Mouse (Mus musculus): ENCODE measurements around the gene Dppa3.
"Not testable (repeated sequence)": the region's sequence is repeated elsewhere in the genome, so short reads cannot be mapped to it uniquely, and the experiment has no call there.

Dppa3 gene

DNA sequence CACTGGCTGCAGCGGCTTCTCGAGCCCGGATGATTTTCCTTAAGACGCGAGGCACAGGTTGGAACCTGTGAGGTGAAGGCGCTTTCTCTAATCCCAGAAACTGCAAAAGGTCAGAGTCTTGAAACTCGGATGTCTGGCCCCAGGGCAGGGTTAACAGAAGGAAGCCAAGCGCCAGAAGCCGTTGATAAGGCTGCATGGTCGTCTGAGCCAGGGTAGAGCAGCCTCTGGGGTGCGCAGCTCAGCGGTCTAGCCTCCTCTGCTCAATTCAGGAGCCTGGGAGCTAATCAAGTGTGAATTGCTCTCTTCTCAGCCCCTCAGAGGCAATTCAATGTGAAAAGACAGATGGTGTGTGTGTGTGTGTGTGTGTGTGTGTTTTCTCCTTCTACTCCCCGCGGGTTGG is 16.4 kb upstream of the Dppa3 start, which contains the start of gene Gdf3:
TSS of gene Gdf3 (minus strand) at position 317 of the 400 bp plus-strand sequence.
- no peak for DNase-seq (ENCODE audit: low spot score)

DNA sequence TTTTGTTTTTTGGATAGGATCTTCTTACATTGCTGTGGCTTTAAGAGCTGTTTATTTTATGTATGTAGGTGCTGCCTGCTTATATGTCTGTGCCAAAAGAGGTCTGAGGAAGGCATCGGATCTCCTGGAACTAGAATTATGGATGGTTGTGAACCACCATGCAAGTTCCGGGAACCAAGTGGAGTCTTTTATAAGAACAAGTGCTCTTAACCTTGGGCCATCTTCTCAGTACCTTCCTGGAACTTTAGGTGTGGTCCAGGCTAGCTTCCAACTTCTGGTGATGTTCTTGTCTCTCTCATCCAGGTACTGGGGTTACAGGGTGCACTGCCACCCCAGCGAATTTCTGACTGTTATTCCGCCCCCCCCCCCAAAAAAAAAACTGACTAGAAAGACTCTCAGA is 13.8 kb upstream of the Dppa3 start:
- DNase-seq (ENCODE audit: low spot score) = no peak

DNA sequence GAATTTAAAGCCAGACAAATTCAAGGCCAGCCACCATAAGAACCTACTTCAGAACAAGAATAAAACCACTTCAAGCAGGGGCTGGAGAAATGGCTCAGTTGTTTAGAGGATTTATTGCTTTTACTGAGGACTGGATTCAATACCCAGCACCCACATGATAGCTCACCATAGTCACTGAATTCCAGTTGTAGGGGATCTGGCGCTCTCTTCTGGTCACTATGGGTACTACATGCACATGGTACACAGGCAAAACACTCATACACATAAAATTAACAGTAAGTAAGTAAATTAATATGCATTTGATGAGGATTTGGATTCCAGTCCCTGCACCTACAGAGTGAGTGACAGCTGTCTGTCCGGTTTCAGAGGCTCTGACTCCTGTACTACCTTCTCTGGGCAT is 12.2 kb upstream of the Dppa3 start:
- peak; percentile 56 for DNase-seq (ENCODE audit: low spot score)

DNA sequence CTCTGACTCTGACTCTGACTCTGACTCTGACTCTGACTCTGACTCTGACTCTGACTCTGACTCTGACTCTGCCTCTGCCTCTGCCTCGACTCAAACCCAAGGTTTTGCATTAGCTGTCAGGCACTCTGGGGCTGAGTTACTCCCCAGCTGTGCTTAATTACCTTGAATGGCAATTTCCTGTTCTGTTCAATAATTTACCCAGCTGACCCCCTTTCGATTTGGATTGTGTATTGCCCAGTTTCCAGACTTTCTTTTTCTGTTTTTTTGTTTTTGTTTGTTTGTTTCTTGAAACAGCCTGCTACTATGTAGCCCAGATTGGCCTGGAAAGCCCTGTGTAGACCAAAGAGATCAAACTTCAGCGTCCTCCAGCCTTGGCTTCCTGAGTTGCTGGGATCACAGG is 10.2 kb upstream of the Dppa3 start:
- no peak for DNase-seq (ENCODE audit: low spot score)

DNA sequence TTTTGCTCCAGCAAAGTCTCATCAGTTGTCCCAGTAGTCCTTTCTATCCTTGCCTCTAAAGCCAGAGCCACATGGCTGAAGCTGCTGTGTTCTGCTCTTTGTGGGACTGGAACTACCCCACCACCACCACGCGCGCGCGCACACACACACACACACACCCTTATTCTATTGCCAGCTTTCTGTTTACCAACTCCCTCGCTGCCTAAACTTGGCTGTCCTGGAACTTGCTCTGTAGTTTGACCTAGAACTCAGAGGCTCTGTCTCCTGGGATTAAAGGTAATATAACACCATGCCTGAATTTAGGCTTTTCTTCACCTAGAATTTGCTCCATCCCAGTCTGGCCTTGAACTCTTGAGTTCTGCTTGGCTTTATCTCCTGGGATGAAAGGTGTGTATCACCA is 5.1 kb upstream of the Dppa3 start:
- DNase-seq (ENCODE audit: low spot score) = no peak

DNA sequence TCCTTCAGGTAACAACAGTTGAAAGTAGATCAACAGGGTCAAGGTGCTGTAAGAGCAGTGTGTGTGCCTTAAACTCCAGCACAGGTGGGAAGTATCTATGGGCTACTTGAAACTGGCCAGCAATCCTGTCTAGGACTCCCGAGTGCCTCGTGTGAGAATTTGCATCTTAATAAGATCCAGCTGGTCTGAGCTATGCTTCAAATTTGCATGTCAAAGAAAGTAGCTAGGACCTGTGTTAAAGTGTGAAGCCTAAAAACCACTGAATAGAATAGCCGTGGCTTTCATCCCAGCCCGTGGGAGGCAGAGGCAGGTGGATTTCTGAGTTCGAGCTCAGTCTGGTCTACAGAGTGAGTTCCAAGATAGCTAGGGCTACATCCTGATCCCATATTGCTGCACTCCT is 1.7 kb upstream of the Dppa3 start:
- DNase-seq (ENCODE audit: low spot score) = no peak

DNA sequence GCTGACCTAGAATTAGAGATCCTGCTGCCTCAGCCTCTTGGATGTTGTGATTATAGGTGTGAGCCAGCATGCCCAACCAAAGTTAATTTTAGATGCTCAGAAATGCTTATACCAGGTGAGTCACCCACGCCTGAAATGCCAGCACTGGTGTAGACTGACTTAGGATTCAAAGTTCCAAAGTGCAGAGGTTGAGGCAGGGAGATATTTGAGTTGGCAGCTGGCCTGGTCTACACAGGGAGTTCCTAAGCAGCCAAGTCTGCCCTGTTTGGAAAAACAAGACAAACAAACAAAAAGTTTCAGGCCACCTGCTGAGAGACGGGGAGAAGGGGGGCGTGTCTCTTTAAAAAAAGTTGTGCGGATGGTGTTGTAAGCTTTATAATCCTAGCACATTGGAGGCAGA is 1.1 kb upstream of the Dppa3 start:
- DNase-seq (ENCODE audit: low spot score) = no peak

DNA sequence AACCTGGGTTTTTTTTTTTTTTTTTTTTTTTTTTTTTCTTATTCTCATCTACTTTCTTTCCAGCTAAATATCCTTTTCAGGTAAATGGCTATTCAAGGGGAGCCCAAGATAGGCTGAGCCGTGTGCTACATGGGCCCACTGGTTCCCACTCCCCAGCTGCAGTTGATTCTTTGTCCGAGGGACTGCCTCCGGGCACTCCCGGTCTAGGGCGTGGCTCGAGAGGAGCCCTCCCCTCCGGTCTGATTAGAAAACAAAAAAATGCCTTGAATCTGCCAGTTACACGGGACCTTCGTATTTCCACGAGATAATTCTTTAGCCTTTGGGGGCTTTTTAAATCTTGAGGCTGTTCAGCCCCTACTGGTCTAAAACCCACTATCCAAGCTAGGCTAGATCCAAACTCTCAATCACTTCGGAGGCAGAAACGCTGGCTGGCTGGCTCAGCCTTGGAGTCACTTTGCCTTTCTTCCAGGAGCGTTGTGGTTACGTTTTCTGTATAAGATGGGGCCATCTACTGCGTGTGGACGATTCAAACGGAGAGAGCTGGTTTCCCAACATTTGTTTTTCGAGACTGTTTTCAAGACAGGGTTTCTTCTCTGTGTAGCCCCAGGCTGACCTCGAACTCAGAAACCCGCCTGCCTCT is 1.4 kb downstream of the Dppa3 start:
- no peak for DNase-seq (ENCODE audit: low spot score)

DNA sequence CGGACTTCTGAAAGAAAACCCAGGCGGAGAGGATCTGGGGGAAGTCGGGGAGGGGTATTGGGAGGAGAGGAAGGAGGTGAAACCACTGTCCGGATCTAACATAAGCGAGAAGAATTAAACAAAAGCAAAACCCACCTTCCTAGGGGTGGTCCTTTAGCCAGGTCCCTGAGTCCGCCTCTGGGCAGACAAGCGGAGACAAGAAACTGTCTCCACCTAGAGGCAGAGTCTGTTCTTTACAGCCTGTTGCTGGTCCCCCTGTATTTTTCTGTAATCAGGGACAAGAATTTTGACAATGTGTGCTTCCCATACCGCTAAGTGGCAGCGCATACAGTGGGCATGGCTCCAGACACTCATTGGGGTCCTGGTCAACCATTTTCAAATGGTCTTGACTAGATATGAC is 7.2 kb downstream of the Dppa3 start:
- DNase-seq (ENCODE audit: low spot score) = no peak

DNA sequence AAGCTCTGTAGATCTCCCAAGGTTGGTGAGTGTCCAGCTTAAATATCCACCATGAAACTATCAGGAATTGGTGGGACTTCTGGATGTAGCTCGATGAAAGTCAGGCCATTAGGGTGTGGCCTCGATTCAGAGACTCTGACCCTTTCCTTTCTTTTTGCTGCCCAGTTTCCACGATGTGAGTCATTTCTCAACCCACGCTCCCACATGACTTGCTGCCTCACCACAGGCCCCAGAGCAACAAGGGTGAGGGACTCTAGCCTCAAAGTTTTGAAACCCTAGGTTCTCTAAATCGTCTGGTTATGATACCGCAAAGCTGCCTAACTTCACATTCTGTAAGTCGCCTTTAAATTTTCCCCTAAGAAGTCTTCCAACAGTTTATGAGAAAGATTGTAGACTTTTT is 9.1 kb downstream of the Dppa3 start:
- DNase-seq (ENCODE audit: low spot score) = no peak

DNA sequence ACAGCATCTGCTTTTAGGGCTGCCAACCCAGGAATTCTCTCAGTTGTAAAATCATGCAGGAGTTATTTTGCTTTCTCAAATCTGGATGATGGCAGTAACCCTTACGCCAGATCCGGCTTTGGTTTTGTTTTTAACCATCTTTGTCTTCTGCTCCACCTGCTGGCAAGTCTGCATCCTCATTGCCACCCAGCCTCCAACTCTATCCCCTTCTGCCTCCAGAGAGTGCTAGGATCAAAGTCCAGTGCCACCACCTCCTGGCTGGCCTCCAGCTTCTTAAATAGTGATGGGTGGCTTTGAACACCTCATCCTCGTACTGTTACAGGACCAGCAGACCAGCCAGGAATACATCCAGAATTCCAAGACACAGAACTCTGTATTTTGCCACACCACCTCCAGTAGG is 10.5 kb downstream of the Dppa3 start:
- DNase-seq (ENCODE audit: low spot score) = no peak

DNA sequence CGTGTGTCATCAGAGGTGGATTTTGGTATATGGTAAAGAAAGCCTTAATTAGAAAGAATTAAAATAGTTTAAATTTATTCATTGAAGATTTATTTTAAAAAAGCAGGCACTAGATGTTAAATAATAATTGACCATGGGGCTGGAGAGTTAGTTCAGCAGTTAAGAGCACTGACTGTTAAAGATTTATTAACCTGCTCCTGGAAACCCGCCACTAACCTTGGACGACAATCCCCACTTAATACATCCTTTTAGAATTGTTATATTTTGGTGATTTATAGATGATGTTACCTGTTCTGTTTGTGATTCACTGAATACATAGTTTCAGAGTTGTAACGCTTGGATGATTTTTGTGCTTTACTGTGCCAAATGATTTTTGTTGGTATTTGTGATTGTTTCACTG is 11.4 kb downstream of the Dppa3 start:
- DNase-seq (ENCODE audit: low spot score) = not testable (repeated sequence)

DNA sequence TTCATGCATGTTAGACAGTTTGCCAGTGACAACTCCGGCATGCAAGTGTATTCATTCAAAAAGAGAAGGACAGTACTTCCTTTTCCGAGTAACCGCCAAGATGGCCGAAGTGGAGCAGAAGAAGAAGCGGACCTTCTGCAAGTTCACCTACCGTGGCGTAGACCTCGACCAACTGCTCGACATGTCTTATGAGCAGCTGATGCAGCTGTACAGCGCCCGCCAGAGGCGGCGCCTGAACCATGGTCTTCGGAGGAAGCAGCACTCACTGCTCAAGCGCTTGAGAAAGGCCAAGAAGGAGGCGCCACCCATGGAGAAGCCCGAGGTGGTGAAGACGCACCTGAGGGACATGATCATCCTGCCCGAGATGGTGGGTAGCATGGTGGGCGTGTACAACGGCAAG is 18.0 kb downstream of the Dppa3 start:
- not testable (repeated sequence) for DNase-seq (ENCODE audit: low spot score)

DNA sequence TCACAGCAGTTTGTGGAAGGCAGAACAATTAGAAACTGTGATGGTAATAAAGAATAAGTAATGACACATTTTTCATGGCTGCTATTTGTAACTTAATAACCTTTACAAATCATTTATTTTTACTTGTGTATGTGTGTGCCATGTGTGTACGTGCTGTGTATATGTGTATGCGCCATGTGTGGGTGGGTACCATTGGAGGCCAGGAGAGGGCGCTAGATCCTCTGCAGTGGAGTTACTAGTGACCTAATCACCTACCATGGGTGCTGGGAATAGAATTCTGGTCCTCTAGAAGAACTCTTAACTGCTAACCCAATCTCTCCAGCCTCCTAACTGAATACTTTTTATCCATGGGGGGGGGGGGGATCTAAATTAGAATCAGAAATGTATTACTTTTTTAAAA is 23.7 kb downstream of the Dppa3 start:
- no peak for DNase-seq (ENCODE audit: low spot score)

DNA sequence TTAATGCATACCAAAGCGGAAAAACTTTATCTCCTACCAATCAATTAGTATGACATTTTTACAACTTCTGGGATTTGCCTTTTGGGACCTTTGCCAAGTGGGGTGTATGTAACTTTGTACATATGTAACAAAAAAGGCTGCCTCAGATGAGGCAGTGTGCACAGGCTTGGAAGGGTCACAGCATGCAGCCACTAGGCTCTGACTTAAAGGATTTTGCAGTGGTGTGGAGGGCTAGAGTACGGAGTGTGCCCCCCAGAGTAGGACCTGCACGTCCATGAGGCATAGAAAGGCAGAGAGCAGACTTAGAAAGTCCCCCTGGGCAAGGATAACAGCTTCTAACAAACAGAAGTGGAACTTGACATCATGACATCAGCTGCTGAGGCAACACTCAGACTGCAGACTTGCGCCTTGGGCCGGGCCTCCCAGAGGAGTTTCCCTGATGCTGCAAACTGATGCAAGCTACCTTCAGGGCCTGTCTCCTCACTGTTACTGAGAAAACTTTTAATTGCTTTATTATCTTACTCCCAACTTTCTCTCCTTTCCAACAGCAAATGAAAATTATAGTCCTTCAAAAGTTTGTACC is 24.3 kb downstream of the Dppa3 start:
- DNase-seq (ENCODE audit: low spot score) = no peak

DNA sequence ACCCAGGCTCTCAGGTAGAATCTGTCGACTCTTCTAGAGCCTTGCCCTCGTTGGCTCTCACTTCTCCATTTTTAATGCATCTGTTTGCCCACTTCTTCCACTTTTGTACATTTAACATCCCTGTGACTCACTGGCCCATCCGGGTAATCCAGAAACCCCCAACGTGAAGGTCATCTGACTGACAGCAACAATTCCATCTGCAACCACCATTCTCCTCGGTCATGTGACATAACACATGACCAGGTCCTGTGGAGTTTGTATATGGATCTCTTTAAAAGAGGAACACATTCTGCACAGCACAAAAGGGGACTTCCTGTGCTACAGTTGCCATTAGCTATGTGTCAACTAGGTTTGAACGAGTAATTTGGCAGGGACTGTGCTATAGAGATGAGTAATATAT is 28.1 kb downstream of the Dppa3 start:
- DNase-seq (ENCODE audit: low spot score) = no peak

DNA sequence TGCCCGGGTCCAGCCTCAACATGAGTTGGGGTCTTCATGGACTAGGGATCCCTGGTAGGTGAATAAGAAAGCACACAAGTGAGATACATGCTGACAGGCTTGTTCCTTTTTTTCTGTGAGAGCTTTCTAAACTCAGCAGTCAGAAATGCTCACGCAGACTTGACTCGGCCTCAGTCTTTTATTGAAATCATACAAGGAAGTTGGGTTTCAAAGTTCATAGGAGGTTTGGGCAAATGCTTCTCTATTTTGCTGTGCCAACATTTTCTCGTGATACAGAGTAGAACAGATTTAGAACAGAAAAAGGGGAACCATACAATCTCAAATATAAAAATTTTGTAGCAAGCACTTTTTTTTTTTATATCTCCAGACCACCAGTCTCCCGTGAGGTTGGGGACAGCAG is 31.4 kb downstream of the Dppa3 start:
- DNase-seq (ENCODE audit: low spot score) = no peak

DNA sequence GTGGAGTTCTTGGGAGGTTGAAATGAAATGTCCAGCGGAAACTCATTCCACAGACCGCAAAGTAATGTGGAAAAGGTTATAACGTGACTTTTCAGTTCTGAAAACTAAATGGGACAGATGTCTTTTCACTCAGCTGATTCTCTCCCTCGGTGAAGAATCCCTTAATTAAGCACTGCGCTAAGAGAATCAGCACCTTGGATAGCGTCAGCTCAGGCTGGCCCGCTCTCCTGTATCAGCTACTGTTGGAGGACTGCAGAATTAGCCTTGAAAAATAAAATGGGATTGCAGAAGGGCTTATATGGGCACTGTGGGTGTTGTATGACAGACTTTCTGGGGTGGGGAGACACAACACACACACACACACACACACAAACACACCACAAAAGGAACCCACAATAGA is 33.4 kb downstream of the Dppa3 start:
- DNase-seq (ENCODE audit: low spot score) = no peak

DNA sequence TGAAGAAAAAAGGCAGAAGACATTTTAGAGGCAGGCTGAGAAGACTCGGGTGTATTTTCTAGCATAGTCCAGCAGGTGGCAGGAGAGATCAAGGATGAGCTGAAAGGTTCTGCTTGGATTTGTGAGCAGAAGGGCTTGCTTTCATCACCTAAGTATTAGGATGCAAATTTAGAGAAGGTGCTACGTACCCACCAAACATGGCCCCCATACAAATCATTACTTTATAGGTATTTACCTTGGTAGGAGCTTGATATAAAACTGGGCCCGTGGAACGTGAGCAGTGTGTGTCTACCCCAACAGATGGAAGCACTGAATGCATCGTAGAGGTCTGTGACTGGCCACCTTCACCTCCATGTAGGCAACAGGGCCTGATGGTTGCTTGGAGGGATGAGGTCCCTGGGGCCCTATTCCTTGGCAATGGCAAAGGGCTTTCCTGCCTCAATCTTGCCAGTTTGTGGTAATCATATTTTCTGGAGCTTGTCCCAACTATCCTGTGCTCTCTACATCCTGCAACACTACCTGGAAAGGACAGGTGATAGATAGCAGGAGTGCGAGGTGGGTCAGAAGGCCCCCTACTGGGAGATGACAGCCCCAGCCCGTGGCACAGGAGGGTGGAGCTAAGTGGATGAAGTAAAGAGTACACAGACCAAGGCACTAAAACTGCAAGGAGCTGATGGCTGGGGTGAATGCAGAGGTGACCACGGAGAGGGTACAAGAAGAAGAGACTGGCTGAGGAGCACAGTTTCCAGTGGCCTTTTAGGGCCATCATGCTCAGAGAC is 34.6 kb downstream of the Dppa3 start:
- DNase-seq (ENCODE audit: low spot score) = peak; percentile 50

DNA sequence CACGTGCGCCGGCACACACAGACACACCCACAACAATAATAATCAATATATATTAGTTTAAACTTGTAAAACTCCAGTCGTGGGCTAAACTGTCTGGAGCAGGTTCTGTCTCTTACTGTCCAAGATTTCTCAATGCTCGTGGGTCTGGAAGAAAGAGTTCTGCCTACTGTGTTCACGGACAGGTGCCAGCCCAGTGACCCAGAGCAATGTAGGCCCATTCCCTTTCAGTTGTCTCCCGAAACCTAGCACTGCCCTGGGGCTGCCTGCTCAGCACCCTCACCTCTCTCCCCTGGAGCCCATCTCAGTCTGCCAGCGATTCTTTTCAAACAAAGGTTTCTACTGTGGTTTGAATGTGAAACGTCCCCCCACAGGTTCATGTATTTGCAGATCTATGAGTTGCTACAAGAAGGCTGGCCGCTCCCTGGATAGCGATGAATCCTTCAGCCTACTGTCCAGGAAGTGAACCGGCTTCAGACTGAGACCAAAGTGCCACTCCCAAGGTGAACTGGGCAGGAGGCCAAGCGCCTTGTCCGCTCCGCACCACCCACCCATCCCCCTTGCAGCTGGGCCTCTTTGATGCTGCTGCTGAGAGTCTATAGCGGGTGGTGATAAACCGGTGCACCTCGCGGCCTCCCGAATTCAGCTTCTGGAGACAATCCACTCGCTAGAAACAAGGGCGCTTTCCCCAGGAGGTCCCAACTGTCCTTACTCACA is 36.5 kb downstream of the Dppa3 start:
- peak; percentile 62 for DNase-seq (ENCODE audit: low spot score)

DNA sequence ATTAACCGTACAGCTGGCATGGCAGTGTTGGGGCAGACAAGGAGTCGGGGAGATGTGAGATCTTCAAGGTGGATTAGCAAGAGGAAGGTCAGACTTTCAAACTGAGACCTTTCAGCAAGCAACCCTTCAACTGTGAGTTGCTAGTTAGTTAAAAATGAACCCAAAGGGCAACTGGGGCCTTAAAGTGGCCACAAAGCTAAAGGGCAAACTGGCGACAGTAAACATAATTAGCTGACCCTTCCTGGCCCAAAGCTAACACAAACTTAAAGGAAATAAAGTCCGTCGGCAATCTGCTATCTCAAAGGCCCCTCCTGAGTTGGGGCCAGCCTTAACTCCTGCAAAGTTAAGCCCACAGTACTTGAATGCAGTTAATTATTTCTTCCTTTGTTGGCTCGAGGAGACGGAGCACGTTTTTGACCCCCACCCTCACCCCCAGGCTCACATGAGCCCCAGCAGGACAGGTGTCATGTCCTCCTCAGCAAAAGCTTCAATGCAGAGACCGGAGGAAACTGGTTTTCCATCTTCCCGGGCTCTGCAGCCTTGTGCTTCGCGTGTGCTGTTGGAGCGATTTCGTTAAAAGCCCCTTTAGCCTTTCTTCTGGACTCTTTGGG is 37.5 kb downstream of the Dppa3 start:
- no peak for DNase-seq (ENCODE audit: low spot score)

DNA sequence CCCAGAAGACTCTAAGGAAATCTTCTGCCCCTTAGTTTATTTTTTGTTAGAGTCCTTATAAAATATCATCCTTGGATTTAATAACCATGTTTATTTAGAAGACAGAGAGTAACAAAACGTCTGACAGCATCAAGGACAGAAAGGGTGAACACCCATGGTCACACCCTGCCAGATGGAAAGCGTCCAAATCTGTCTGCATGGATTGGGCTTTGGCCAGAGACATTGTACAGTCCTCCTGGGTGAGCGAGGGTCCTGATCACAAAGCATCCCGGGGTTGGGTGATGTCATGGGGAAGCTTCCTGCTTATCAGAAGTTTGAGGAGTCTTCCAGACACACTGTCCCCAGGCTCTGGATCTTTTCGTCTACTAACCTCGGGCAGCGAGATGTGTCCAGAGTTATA is 39.7 kb downstream of the Dppa3 start:
- no peak for DNase-seq (ENCODE audit: low spot score)

Measured in testis, postnatal 10 days (tissue).